In the genomic region with DNA sequence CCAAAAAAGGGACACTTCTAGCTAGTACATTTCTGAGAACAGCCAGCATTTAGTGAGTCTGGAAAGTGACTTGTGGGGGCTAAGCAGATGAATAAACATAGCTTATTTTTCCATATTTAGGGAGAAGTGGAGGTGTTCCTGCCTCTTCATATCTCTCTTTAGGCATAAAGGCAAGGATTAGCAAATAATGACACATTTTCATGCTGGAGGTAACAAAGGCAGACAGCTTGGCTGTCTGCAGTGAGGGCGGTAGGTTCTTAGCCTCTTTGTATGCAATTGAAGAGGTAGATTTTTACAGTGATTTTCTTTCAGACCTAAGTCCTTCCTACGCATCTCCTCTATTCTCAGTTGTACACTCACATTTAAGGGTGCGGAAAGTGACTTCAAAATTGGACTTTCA, we compare ENCODE assay signal across 12 mouse cellular contexts.
"Had no signal": no experiment of that assay in that cellular context is flagged by ENCODE, and none has a peak within 500 bp of the region (broad histone marks: within the 10 kb centered on the region; RNA-seq: fewer than 3 reads in every experiment).

No protein-coding gene starts in this region.

- DNase-seq: gastrocnemius, adult 2 months; gastrocnemius, postnatal 10 days; gastrocnemius, postnatal 25 days; heart, adult 2 months; heart, postnatal 10 days; heart, postnatal 4 days; kidney, adult 2 months; kidney, adult 9 months; kidney, postnatal 14 days; kidney, postnatal 36 days; layer of hippocampus, adult 9-11 months; layer of hippocampus, postnatal 36 days had no signal
